Mouse (Mus musculus) urinary bladder, adult 18-20 months (tissue): ENCODE data around the gene Mme.

ENCODE experiments used
- DNase-seq, 2 experiments: peaks; one replicate each; pipeline ENCODE4 v3.0.0; 2022; ENCODE audit warnings: low spot score in 2 of 2, mixed read lengths in 2 of 2

Mme gene

DNA sequence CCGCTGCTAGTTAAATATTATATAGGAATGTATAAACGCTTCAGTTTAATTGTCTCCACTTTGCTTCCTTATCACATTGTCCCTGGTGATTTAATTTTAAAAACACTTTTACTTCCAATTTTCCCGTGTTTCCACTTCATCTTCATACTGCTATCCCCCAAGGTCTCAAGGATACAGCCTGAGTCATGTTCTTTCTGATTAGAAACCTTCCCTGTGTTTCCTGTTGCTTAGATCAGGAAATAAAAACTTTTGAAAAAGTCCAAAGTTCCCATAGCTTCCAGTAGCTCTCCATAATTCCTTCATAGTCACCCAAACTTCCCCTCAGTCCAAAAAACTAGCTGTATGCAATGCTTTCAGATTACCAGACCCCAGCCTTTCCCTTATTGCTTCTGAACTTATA is 109.4 kb downstream of the Mme start:
- DNase-seq: no peak

DNA sequence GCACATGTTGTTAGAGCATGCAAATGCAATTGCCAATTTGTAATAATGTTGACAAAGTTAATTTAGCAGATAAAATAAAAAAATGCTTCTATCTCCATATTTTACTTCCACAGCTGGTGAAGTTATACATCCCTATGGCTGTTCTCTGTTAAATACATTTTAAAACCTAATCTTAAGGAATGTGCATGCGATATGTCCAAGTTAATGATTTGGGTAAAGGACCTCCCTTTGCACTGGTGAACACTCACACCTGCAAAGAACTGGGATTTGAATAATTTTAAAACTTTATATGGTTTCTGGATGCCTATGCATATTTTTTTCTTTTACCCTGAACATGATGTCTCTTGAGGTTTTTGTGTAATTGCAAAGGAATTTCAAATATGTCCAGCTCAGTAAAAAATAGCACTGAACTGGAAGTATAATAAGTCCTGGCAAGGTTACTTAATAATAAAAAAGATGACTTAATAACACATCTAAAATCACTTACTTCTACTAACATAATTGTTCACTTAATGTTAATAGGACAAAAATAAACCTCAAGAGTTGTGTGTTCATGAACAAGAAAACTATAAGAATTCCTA is 110.4 kb downstream of the Mme start:
- DNase-seq: no peak

DNA sequence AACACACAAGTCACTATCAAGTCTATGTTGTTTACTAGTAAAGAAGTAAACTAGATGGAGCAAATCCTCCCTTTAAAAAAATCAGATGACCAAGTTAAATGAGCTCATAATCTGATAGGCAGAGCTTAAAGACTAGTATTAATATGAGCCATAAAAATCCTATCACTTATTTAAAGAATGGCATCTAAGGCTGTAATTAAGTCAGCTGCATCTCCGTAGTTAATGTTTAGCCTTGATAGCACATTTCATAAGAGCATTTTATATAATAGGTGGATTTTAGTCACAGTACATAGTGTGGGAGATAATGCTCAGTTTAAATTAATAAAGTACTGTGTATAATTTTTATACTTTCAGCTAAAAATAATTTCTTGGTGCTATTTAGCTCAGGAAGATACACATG is 118.2 kb downstream of the Mme start:
- DNase-seq: no peak

DNA sequence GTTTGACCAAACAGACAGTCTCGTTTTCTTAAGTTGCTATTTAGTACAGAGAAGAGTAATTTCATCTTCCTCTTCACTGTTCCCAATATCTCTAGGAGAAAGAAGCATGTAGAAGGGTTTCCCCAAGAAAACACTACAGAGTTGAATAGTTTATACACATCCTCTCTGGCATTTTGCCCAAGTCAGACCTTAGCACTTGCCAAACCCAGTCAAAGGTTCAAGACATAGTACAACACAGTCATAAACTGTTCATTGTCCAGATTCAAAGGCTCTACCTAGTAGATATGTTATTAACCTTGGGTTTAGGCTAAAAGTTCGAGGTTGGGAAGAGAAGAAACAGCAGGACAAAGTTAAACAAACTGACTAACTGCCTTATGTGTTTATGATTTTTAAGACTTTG is 143.7 kb downstream of the Mme start:
- DNase-seq: no peak

DNA sequence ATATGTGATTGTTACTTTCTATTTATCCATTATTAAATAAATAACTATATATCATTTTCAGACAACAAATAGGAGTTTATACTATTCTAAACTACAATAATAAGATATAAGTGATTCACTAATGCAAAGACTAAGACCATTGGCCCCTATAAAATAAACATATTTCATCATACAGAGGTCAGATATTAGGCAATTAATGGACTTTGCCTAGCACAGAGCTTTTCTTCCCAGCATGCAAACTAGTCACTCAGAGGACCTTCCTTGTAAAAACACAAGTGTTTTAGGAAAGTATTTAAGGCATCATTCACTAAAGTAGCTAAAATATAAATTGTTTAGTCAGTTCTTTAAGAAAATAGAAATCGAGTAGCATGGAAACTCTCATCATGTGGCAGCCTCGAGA is 149.4 kb downstream of the Mme start:
- no peak for DNase-seq

DNA sequence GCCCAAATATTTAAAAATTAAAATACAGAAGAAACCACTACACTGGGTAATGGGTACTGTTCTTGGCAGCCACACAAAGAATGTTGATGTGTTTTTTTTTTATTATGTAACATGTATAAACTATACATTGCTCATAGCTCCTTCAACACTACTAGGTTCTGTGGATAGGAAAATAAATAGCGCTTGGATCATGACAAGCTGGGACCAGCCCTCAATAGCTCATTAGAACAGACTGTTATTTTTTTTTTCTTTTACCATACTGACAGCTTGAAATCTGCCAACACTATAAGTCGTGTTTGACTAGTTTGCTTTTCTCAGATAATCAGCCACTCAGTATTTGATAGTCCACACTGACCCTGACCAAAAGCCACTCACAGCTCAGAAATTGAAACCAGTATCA is 150.0 kb downstream of the Mme start:
- DNase-seq: no peak

DNA sequence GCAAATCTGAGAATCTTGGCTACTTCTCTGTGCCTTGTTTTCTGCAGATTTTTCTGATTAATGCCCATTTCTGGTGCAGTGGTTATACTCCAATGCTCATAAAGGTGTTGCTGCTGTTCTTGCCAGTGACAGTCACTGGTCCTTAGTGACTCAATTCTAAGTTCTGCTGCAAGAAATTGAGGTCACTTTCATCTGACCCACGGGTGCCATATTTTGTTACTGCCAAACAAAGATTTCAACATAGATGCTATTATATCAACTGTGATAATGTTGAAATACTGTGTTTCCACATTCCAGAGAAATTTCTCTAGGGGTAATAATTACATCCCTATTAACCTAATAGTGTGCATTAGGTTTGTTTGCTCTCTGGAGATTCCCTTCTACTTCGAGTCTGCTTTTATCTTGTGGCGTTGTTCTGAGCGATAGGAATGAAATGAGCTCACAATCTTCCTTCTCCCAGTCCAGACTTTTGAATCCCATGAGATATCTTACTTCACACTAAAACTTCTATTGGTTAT is 153.1 kb downstream of the Mme start:
- DNase-seq: no peak

DNA sequence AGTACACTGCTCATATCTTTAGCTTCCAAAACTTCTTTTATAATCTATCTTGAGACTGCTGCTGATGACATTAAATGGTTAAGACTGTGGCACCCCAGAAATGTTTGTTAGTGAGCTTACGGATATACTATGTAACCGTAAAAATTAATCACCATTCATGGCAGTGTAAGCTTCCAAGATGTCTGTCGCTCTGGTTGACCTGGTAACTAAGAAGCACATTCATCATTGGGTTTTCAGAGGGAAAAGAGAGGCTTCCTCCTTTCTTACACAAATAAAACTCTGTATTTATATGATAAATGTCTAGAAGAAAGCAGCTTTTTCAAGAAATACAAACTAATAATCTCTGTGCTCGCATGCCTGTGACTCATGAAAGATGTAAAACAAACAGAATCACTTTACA is 156.8 kb downstream of the Mme start:
- DNase-seq: no peak

DNA sequence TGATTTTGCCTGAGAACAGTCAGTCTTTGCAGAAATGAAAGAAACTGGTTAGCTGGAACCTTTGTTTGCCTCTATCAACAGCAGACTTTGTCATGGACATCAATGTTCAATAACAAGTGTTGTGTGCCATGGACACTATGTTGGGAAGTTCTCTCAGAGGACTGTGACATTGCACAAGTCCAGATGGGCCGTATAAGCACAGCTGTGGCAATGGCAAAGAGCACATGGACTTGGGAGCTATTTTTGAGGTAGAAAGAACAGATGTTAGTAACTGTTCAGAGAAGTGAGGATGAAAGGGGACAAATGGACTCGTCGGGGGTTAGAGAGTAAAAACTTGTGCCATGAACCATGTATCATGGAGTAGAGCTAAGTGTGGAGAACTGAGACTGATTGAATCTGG is 165.1 kb downstream of the Mme start:
- DNase-seq: no peak

DNA sequence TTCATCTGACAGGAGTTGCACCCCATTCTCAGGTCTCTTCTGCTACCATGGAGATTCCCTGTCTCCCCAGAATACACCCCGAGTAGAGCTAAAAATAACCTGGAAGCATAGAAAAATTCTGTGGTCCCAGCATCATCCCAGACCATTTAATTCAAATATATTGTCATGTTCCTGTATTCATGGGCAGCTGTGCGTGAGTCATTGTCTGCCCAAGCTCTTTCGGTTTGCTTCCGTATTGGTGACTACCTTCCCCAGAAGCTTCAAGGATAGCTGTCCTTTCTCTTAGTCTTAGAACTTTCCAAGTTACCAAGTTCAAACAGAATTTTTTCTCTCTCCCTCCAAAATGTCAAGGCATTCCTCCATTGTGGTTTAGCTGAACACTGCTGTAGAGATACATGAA is 169.7 kb downstream of the Mme start:
- no peak for DNase-seq

DNA sequence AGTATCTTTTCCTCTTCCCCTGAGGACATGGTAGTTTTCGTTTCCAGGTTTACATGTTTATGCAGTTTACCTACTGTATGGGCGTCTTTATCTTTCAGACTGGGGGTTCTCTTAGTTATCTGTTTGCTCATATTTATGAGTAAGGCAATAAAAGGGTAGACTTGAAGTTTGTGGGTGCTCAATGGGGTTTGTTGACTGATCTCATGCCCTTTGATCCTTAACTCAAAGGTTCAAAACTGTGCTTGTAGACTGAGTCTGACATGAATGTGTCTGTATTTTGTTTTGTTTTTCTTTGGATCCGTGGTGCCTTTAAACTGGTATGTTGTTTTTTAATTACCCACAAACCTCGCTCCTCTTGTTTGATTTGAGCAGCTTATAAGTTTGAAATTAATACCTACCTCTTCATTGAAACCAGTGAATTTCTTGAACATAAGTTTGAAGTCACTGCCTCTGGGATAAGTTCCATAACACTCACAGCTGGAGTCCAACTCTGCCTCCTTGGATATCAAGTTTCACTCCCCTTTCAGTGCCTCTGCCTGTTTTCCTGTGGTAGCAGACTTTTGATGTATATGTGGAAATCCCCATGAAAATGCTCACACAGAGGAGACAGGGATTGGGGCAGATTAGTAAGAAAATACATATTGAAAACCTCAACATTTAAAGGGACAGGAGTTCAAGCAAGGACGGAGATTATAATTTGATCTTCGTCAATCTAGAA is 171.0 kb downstream of the Mme start:
- DNase-seq: no peak

DNA sequence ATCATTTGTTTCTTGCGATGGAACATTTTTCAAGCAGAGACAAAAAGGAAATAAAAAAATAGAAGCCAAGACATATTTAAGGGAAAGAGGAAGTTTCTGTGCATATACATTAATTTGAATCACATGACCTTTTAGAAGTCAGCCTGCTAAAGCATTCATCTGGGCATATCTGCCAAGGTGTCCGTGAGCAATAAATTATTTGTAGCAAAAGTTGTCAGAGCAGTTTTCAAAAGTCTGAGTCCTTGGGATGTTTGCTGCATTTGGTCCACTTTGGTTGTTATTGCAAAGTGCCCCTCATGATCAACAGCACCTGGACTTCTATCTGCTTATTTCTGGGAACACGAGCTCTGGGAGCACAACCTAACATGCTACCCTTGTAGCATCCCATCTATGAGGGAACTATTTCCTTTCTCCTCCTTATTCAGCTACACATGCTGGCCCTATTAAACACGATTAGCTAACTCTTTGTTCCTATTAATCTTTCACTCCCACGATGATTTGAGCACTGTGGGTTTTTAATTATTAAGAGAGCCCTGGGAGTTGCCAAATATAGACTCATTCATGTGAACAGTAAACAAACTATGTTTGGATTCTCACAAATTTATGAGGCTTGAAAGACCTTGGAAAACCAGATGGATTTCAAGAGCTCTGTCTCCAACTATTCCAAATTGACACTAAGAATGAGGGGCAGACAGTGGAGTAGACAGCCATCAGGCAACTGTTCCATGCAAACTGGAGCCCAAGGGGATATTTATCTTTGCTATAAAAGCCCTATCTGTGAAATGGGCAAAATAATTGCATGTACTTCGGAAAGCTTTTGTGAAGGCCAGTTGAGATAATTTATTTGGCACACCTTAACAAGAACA is 171.9 kb downstream of the Mme start:
- no peak for DNase-seq

DNA sequence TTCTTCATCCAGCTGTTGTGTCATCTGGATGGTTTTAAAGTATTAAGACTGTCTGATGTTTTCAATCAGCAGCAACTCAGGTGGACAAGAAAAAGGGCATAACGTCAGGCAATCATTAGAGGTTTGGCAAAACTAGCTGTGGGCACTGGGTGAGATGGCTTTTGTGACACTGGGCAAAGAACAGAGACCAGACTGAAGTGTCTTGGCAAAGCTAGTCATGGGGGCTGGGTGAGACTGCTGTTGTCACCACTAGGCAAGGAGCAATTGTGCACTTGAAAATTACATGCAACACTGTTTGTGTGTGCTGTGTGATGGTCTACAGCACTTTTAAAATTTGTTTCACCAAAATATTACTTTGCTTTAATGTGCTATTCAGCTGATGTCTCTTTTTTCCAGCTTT is 175.9 kb downstream of the Mme start:
- no peak for DNase-seq

DNA sequence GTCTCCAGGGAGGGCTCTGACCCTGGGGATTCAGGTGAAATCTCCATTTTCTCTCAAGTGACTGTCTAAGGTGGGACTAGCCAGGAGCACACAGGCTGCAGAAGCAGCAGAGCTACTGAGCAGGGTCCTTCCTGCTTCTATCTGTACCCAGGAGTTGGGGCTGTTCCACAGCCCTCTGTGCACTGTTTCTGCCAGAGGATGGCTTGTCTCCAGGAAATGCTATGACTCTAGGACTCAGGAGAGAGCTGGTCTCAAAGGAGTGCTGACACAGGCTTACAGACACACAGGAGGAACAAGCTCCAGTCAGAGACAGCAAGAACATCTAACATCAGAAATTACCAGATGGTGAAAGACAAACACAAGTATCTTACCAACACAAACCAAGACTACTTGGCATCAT is 176.4 kb downstream of the Mme start:
- DNase-seq: no peak

DNA sequence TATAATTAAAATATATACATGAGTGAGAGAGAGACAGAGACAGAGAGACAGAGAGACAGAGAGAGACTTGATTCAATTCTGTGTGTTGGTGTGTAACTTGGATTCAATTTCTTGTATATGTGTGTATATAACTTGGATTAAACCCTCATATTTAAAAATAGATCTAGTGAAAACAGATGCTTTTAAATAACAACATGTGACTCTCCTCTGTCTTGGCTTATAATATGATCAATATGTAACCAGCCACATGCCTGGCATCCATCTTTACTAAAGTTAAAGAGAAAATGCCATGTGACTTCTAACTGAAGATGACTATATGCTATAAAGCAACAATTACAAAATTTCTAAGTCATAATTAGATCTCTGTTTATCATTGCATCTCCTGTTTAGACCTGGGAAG is 182.2 kb downstream of the Mme start:
- no peak for DNase-seq
